Mouse (Mus musculus): ENCODE results near the gene Eif3d. TPM values are rescaled to one million over a fixed set of nuclear protein-coding genes. Genes with fewer than 3 reads are reported as not detected.

Eif3d gene
- total and polyA plus RNA-seq, 3 experiments: 65.1 to 632 (median 279) TPM

DNA sequence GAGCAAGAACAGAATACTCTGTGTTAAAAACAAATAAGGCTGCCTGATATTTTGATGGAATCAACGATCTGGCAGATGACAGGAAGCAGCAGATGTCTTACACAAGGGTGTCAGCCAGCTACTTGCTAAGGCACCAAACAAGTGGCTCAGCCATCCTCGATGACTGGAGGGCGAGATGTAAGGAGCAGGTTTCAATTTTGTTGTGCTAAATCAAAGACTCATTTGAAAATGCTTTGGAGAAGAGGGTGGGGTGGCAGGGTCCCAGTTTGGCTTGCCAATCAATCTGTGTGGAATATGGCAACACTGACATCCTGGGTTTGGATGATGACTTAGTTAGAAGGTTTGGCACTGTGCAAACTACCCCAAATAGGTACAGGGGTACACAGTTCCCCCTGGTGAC, 29.1 kb downstream of the Eif3d start:
- Histone ChIP-seq H3K36me3 (replicated peaks) (no peaks in the 10 kb centered on the region), H3K4me3 (ENCODE audit: low read depth, low read length) (no peak overlapping the region), H3K9me3 (replicated peaks) (no peaks in the 10 kb centered on the region), H3K4me1 (ENCODE audit: insufficient read depth, low read depth, low read length) (no peaks in the 10 kb centered on the region; the same call in 1 of the 2 replicates), H3K27me3 (ENCODE audit: insufficient read depth, low read length) (peaks cover 68% of the 10 kb centered on the region)
- DNase-seq (ENCODE audit: low spot score) (no peak), ATAC-seq (ENCODE audit: extremely low read depth, insufficient number of reproducible peaks, low FRiP score, poor library complexity, severe bottlenecking) (no peak)
- no peak for TF ChIP-seq GATA2 (IDR thresholded peaks at IDR 0.05; ENCODE audit: borderline replicate concordance, low read depth, low read length)
- no peak for TF ChIP-seq GATA1 (IDR thresholded peaks at IDR 0.05; ENCODE audit: borderline replicate concordance, low read length)
- TF ChIP-seq POLR2AphosphoS5 (IDR thresholded peaks at IDR 0.05; ENCODE audit: insufficient replicate concordance, low read depth, low read length): no peak
- TF ChIP-seq CTCF (IDR thresholded peaks at IDR 0.05; ENCODE audit: low read depth, low read length): no peak
- no peak for TF ChIP-seq TAL1 (conservative IDR thresholded peaks at IDR 0.05; ENCODE audit: low read depth, low read length)

DNA sequence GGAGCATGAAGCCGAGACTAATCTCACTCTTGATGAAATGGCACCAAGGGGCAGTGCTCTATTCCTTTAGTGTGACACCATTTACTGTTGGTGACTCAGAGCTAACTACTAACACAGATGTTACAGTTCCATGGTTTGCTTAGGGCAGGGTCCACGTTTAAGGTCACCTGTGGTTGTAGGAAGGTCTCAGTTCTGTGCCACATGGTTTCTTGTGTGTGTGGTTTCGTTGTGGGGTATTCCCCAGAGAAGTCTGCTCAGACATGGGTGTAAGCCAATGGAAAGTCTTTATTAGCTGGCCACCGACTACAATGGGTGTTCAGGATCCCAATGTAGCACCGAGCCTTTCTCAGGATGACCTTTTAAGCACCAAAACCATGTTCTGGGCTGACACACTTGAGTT, 32.1 kb downstream of the Eif3d start:
- Histone ChIP-seq H3K4me3 (ENCODE audit: low read depth, low read length) (no peak overlapping the region), H3K4me1 (ENCODE audit: insufficient read depth, low read depth, low read length) (peaks cover 10% of the 10 kb centered on the region), H3K36me3 (replicated peaks) (no peaks in the 10 kb centered on the region), H3K27me3 (ENCODE audit: insufficient read depth, low read length) (peaks cover 61% of the 10 kb centered on the region), H3K9me3 (replicated peaks) (no peaks in the 10 kb centered on the region)
- no peak for ATAC-seq (ENCODE audit: extremely low read depth, insufficient number of reproducible peaks, low FRiP score, poor library complexity, severe bottlenecking)
- no peak for TF ChIP-seq GATA2 (IDR thresholded peaks at IDR 0.05; ENCODE audit: borderline replicate concordance, low read depth, low read length)
- no peak for TF ChIP-seq GATA1 (IDR thresholded peaks at IDR 0.05; ENCODE audit: borderline replicate concordance, low read length)
- no peak for TF ChIP-seq TAL1 (conservative IDR thresholded peaks at IDR 0.05; ENCODE audit: low read depth, low read length)
- TF ChIP-seq POLR2AphosphoS5 (IDR thresholded peaks at IDR 0.05; ENCODE audit: insufficient replicate concordance, low read depth, low read length): no peak
- no peak for TF ChIP-seq CTCF (IDR thresholded peaks at IDR 0.05; ENCODE audit: low read depth, low read length)
- no peak for DNase-seq (ENCODE audit: low spot score)

DNA sequence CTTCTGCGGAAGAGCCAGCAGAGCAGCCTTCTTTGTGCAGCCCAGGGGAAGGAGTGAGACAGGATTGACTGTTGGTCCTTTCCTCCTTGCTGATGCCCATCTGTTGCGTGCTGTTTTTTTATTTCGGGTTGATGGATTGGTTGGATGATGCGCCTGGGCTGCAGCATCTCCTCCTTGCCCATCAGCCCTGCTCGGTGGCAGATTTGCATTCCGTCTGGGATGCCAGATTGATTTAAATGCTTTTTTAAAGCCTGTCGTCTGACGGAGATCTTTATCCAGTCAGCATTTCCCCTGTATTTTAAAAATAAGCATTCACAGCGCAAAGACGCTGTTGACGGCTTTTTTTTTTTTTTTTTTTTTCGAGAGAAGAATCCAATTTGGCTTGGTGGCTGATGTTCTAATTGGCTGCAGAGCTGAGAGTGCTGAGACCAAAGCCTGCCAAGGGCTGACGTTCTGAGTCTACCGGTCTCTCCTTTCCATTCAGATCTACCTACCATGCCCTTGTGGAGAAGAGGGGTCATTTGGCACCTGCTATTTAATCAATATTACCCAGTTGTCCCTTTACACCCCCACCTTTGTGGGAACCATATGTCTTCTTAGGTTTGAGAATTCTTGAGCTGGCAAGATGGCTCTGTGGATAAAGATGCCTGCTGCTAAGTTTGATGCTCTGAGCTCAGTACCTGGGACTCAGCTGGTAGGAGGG, 34.8 kb downstream of the Eif3d start:
- Histone ChIP-seq H3K4me1 (ENCODE audit: insufficient read depth, low read depth, low read length) (peaks cover 31% of the 10 kb centered on the region), H3K9me3 (replicated peaks) (no peaks in the 10 kb centered on the region), H3K27me3 (ENCODE audit: insufficient read depth, low read length) (peaks cover 41% of the 10 kb centered on the region), H3K36me3 (replicated peaks) (no peaks in the 10 kb centered on the region), H3K4me3 (ENCODE audit: low read depth, low read length) (no peak overlapping the region)
- no peak for TF ChIP-seq GATA2 (IDR thresholded peaks at IDR 0.05; ENCODE audit: borderline replicate concordance, low read depth, low read length)
- no peak for TF ChIP-seq GATA1 (IDR thresholded peaks at IDR 0.05; ENCODE audit: borderline replicate concordance, low read length)
- TF ChIP-seq TAL1 (conservative IDR thresholded peaks at IDR 0.05; ENCODE audit: low read depth, low read length): no peak
- no peak for TF ChIP-seq POLR2AphosphoS5 (IDR thresholded peaks at IDR 0.05; ENCODE audit: insufficient replicate concordance, low read depth, low read length)
- no peak for TF ChIP-seq CTCF (IDR thresholded peaks at IDR 0.05; ENCODE audit: low read depth, low read length)
- ATAC-seq (ENCODE audit: extremely low read depth, insufficient number of reproducible peaks, low FRiP score, poor library complexity, severe bottlenecking): no peak
- no peak for DNase-seq (ENCODE audit: low spot score)

DNA sequence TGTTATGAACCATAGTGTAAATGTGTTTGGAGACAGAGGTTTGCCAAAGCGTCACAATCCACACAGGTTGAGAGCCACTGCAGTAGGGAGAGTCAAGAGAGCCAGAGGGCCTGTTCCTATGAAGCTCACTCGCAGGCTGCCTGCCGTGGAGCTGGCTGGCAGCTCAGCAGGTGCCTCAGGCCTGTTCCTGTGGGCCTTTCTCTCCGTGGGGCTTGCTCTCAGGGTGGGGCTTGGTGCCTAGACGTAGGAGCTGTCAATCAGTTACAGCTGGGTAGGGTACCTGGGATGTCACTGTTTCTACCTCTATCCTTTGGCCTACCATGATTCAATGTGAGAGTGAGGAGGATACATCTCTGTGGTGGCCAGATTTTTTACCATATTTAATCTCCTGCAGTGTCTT, 35.6 kb downstream of the Eif3d start:
- no peaks in the 10 kb centered on the region for H3K9me3 ChIP-seq (replicated peaks)
- peaks cover 40% of the 10 kb centered on the region for H3K4me1 ChIP-seq (ENCODE audit: insufficient read depth, low read depth, low read length)
- DNase-seq (ENCODE audit: low spot score) (no peak), ATAC-seq (ENCODE audit: extremely low read depth, insufficient number of reproducible peaks, low FRiP score, poor library complexity, severe bottlenecking) (no peak)
- H3K36me3 ChIP-seq (replicated peaks): no peaks in the 10 kb centered on the region
- H3K4me3 ChIP-seq (ENCODE audit: low read depth, low read length): no peak overlapping the region
- no peak for TF ChIP-seq GATA2 (IDR thresholded peaks at IDR 0.05; ENCODE audit: borderline replicate concordance, low read depth, low read length)
- TF ChIP-seq POLR2AphosphoS5 (IDR thresholded peaks at IDR 0.05; ENCODE audit: insufficient replicate concordance, low read depth, low read length): no peak
- TF ChIP-seq CTCF (IDR thresholded peaks at IDR 0.05; ENCODE audit: low read depth, low read length): no peak
- TF ChIP-seq GATA1 (IDR thresholded peaks at IDR 0.05; ENCODE audit: borderline replicate concordance, low read length): no peak
- no peak for TF ChIP-seq TAL1 (conservative IDR thresholded peaks at IDR 0.05; ENCODE audit: low read depth, low read length)
- peaks cover 37% of the 10 kb centered on the region for H3K27me3 ChIP-seq (ENCODE audit: insufficient read depth, low read length)

DNA sequence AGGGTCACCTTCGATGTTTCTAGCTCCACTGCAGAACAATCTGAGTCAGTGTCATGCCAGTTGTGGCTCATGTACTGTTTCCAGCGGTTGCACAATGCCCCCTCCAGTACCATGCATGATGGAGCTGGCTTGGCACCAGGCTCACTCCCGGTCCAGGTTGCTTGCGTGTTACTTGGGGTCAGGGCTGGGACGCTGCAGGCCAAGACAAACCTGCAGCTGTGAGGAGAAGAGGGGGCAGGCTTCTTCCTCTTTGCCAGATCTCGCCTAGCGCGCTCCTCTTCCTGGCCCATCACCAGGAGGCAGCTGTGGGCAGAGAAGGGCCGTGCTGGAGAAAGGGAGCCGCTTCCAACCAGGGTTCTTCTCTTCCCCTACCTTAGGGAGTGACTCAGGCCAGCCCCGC, 36.3 kb downstream of the Eif3d start:
- TF ChIP-seq GATA1 (IDR thresholded peaks at IDR 0.05; ENCODE audit: borderline replicate concordance, low read length) (no peak), GATA2 (IDR thresholded peaks at IDR 0.05; ENCODE audit: borderline replicate concordance, low read depth, low read length) (no peak), TAL1 (conservative IDR thresholded peaks at IDR 0.05; ENCODE audit: low read depth, low read length) (no peak), POLR2AphosphoS5 (IDR thresholded peaks at IDR 0.05; ENCODE audit: insufficient replicate concordance, low read depth, low read length) (no peak), CTCF (IDR thresholded peaks at IDR 0.05; ENCODE audit: low read depth, low read length) (no peak)
- H3K4me1 ChIP-seq (ENCODE audit: insufficient read depth, low read depth, low read length): peaks cover 46% of the 10 kb centered on the region
- H3K9me3 ChIP-seq (replicated peaks): no peaks in the 10 kb centered on the region
- DNase-seq (ENCODE audit: low spot score) (no peak), ATAC-seq (ENCODE audit: extremely low read depth, insufficient number of reproducible peaks, low FRiP score, poor library complexity, severe bottlenecking) (no peak)
- H3K36me3 ChIP-seq (replicated peaks): no peaks in the 10 kb centered on the region
- H3K4me3 ChIP-seq (ENCODE audit: low read depth, low read length): no peak overlapping the region
- H3K27me3 ChIP-seq (ENCODE audit: insufficient read depth, low read length): peaks cover 33% of the 10 kb centered on the region

- TF ChIP-seq CTCF (IDR thresholded peaks at IDR 0.05; ENCODE audit: low read depth, low read length): peak; percentile 98
- no peak for TF ChIP-seq TAL1 (conservative IDR thresholded peaks at IDR 0.05; ENCODE audit: low read depth, low read length)
- ATAC-seq (ENCODE audit: extremely low read depth, insufficient number of reproducible peaks, low FRiP score, poor library complexity, severe bottlenecking): no peak; the same call in 1 of the 2 replicates
These were observed 36.8 kb downstream of the Eif3d start for GRCm38 (mm10) chr15:77933770-77934169.

More at GRCm38 (mm10) chr15:77933770-77934169, 36.8 kb downstream of the Eif3d start:
- peak; percentile 62 for DNase-seq (ENCODE audit: low spot score)
- H3K27me3 ChIP-seq (ENCODE audit: insufficient read depth, low read length): peaks cover 29% of the 10 kb centered on the region
- no peaks in the 10 kb centered on the region for H3K36me3 ChIP-seq (replicated peaks)
- H3K4me1 ChIP-seq (ENCODE audit: insufficient read depth, low read depth, low read length): peaks cover 48% of the 10 kb centered on the region
- H3K9me3 ChIP-seq (replicated peaks): no peaks in the 10 kb centered on the region
- H3K4me3 ChIP-seq (ENCODE audit: low read depth, low read length): peak overlapping the region; percentile 41; the same call in 1 of the 2 replicates
